Mouse (Mus musculus): ENCODE results near the gene Pex14. TPM values are rescaled to one million over a fixed set of nuclear protein-coding genes. Genes with fewer than 3 reads are reported as not detected.

Pex14 gene
- 5.6 and 12.4 TPM in 2 replicates for polyA plus RNA-seq (2011; ENCODE audit: insufficient read depth, insufficient read length, low replicate concordance, missing spikeins)

GRCm38 (mm10) chr4:149099369-149100017 is at the start of gene Pex14:
Pex14 (minus strand) TSS chr4:149099876.
- peak within 1 kb of the TSS; percentile 94 for H3K4me3 ChIP-seq (replicated peaks; ENCODE audit: control insufficient read depth, low read depth, low read length)
- TF ChIP-seq POLR2A (IDR thresholded peaks at IDR 0.05; ENCODE audit: borderline replicate concordance, control insufficient read depth, low read depth, low read length): peak; percentile 64; the same call in 1 of the 2 replicates
- no peak for TF ChIP-seq CTCF (IDR thresholded peaks at IDR 0.05; ENCODE audit: control insufficient read depth, insufficient read depth, low read length)
- peak within 1 kb of the TSS; percentile 34; the same call in 1 of the 2 replicates for H3K27ac ChIP-seq (ENCODE audit: control insufficient read depth, insufficient read depth, low read depth, low read length, poor library complexity)
- H3K4me1 ChIP-seq (ENCODE audit: control insufficient read depth, insufficient read depth, low read length): peaks cover 2% of the 10 kb centered on the region; the same call in 1 of the 2 replicates
- WGBS: under 1% methylated on average over 46 of the region's 50 CpGs

- TF ChIP-seq POLR2A (IDR thresholded peaks at IDR 0.05; ENCODE audit: borderline replicate concordance, control insufficient read depth, low read depth, low read length) (no peak), CTCF (IDR thresholded peaks at IDR 0.05; ENCODE audit: control insufficient read depth, insufficient read depth, low read length) (no peak)
- peak overlapping the region; percentile 43 for H3K27ac ChIP-seq (ENCODE audit: control insufficient read depth, insufficient read depth, low read depth, low read length, poor library complexity)
- WGBS: 53% methylated on average over 9 of the region's 9 CpGs
Observed at GRCm38 (mm10) chr4:149149196-149149595, 49.5 kb upstream of the Pex14 start.

DNA sequence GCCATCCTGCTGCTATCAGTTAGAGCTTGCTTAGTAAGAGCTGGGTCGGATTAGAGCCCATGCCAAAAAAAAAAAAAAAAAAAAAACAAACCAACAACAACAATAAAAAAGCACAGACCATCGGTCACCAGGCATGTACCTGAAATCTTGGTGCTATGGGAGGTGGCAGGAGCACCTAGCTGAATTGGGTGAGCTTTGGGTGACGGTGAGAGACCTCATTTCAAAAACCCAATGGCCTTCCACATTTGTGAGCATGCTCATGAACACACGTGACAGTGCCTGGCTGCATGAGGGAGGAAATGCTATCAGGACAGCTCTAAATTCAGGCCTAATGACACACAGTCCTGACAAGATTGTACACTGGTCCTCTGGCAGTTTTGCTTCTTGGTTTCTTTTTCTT is 48.4 kb upstream of the Pex14 start:
- Histone ChIP-seq H3K4me3 (replicated peaks; ENCODE audit: control insufficient read depth, low read depth, low read length) (no peak overlapping the region), H3K4me1 (ENCODE audit: control insufficient read depth, insufficient read depth, low read length) (peaks cover 5% of the 10 kb centered on the region; the same call in 1 of the 2 replicates), H3K27ac (ENCODE audit: control insufficient read depth, insufficient read depth, low read depth, low read length, poor library complexity) (peak overlapping the region; percentile 86)
- 42% methylated on average over 4 of the region's 4 CpGs for WGBS
- TF ChIP-seq POLR2A (IDR thresholded peaks at IDR 0.05; ENCODE audit: borderline replicate concordance, control insufficient read depth, low read depth, low read length) (no peak), CTCF (IDR thresholded peaks at IDR 0.05; ENCODE audit: control insufficient read depth, insufficient read depth, low read length) (no peak)

More at GRCm38 (mm10) chr4:149149196-149149595, 49.5 kb upstream of the Pex14 start:
- no peak overlapping the region for H3K4me3 ChIP-seq (replicated peaks; ENCODE audit: control insufficient read depth, low read depth, low read length)
- peaks cover 5% of the 10 kb centered on the region; the same call in 1 of the 2 replicates for H3K4me1 ChIP-seq (ENCODE audit: control insufficient read depth, insufficient read depth, low read length)

GRCm38 (mm10) chr4:149147528-149147927 is 47.9 kb upstream of the Pex14 start:
- 43% methylated on average over 7 of the region's 7 CpGs for WGBS
- Histone ChIP-seq H3K4me3 (replicated peaks; ENCODE audit: control insufficient read depth, low read depth, low read length) (no peak overlapping the region), H3K27ac (ENCODE audit: control insufficient read depth, insufficient read depth, low read depth, low read length, poor library complexity) (peak overlapping the region; percentile 86), H3K4me1 (ENCODE audit: control insufficient read depth, insufficient read depth, low read length) (peaks cover 4% of the 10 kb centered on the region; the same call in 1 of the 2 replicates)
- TF ChIP-seq POLR2A (IDR thresholded peaks at IDR 0.05; ENCODE audit: borderline replicate concordance, control insufficient read depth, low read depth, low read length): no peak
- no peak for TF ChIP-seq CTCF (IDR thresholded peaks at IDR 0.05; ENCODE audit: control insufficient read depth, insufficient read depth, low read length)

DNA sequence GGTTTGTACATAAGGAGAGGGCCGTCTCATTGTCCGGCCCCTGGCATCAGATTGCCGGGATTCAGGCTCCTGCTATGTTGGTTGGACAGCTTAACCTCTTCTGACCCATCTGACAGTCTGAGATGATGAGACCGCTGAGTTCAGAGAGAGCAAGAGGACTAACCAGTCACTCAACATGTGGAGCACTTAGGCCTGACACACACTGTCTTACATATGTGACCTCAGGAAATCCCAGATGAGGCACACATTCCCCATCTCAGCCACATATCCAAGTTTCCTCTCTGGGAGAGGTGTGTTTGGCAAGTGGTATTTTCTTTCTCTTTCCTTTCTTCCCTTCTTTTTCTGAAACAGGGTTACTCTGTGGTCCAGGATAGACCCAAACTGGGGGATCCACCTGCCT is 45.5 kb upstream of the Pex14 start:
- no peak for TF ChIP-seq POLR2A (IDR thresholded peaks at IDR 0.05; ENCODE audit: borderline replicate concordance, control insufficient read depth, low read depth, low read length)
- no peak for TF ChIP-seq CTCF (IDR thresholded peaks at IDR 0.05; ENCODE audit: control insufficient read depth, insufficient read depth, low read length)
- 90% methylated on average over 4 of the region's 4 CpGs for WGBS
- no peak overlapping the region for H3K27ac ChIP-seq (ENCODE audit: control insufficient read depth, insufficient read depth, low read depth, low read length, poor library complexity)
- H3K4me3 ChIP-seq (replicated peaks; ENCODE audit: control insufficient read depth, low read depth, low read length): no peak overlapping the region
- H3K4me1 ChIP-seq (ENCODE audit: control insufficient read depth, insufficient read depth, low read length): peaks cover 1% of the 10 kb centered on the region; the same call in 1 of the 2 replicates

GRCm38 (mm10) chr4:149144459-149144858 is 44.8 kb upstream of the Pex14 start:
- Histone ChIP-seq H3K27ac (ENCODE audit: control insufficient read depth, insufficient read depth, low read depth, low read length, poor library complexity) (no peak overlapping the region), H3K4me1 (ENCODE audit: control insufficient read depth, insufficient read depth, low read length) (no peaks in the 10 kb centered on the region; the same call in 1 of the 2 replicates), H3K4me3 (replicated peaks; ENCODE audit: control insufficient read depth, low read depth, low read length) (no peak overlapping the region)
- TF ChIP-seq POLR2A (IDR thresholded peaks at IDR 0.05; ENCODE audit: borderline replicate concordance, control insufficient read depth, low read depth, low read length) (no peak), CTCF (IDR thresholded peaks at IDR 0.05; ENCODE audit: control insufficient read depth, insufficient read depth, low read length) (peak; percentile 96)
- WGBS: 7% methylated on average over 3 of the region's 3 CpGs

DNA sequence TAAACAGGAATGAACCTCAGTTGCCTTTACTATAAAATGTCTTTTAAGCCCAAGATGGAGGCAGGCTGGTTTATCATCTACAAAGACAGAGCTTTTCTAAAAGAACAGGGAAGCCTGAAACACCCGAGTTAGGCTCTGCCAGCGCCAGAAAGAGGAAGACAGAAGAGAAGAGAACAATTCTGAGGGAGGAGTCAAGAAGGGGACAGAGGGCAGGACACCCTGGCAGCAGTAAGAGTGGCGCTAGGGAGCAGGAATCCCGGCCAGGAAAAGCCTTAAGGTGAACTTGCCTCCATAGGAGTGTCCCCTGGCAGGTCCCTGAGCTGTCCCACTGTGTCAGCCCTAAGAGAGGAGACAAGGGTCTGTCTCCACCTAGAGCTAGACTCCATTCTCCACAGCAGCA is 43.9 kb upstream of the Pex14 start:
- no peak for TF ChIP-seq POLR2A (IDR thresholded peaks at IDR 0.05; ENCODE audit: borderline replicate concordance, control insufficient read depth, low read depth, low read length)
- 11% methylated on average over 4 of the region's 4 CpGs for WGBS
- Histone ChIP-seq H3K4me3 (replicated peaks; ENCODE audit: control insufficient read depth, low read depth, low read length) (no peak overlapping the region), H3K27ac (ENCODE audit: control insufficient read depth, insufficient read depth, low read depth, low read length, poor library complexity) (no peak overlapping the region), H3K4me1 (ENCODE audit: control insufficient read depth, insufficient read depth, low read length) (no peaks in the 10 kb centered on the region; the same call in 1 of the 2 replicates)

GRCm38 (mm10) chr4:149138515-149138914 is 38.8 kb upstream of the Pex14 start:
- Histone ChIP-seq H3K4me1 (ENCODE audit: control insufficient read depth, insufficient read depth, low read length) (peaks cover 1% of the 10 kb centered on the region; the same call in 1 of the 2 replicates), H3K4me3 (replicated peaks; ENCODE audit: control insufficient read depth, low read depth, low read length) (no peak overlapping the region), H3K27ac (ENCODE audit: control insufficient read depth, insufficient read depth, low read depth, low read length, poor library complexity) (no peak overlapping the region)
- WGBS: 82% methylated on average over 8 of the region's 8 CpGs
- TF ChIP-seq POLR2A (IDR thresholded peaks at IDR 0.05; ENCODE audit: borderline replicate concordance, control insufficient read depth, low read depth, low read length) (no peak), CTCF (IDR thresholded peaks at IDR 0.05; ENCODE audit: control insufficient read depth, insufficient read depth, low read length) (no peak)

All from bone marrow, adult 2 months (tissue).